Mouse (Mus musculus) CH12.LX (cell line): ENCODE results near the gene Vsig10. TPM values are rescaled to one million over a fixed set of nuclear protein-coding genes. Genes with fewer than 3 reads are reported as not detected.
"Not testable (repeated sequence)": the region's sequence is repeated elsewhere in the genome, so short reads cannot be mapped to it uniquely, and the experiment has no call there.

Experiments
- DNase-seq: peaks from one replicate; pipeline ENCODE4 v3.0.0-alpha.2; 2013; ENCODE audit errors: extremely low read depth
- H3K27ac ChIP-seq: 2 replicates; pipeline ENCODE4 v1.5.1; 2012; ENCODE audit warnings: low read depth, mild to moderate bottlenecking, control low read depth, moderate library complexity; ENCODE audit not compliant: insufficient read depth
- H3K27me3 ChIP-seq: replicated peaks from 2 replicates; pipeline ENCODE3; 2012; ENCODE audit warnings: inconsistent platforms
- H3K36me3 ChIP-seq, 2 experiments: replicated peaks in 1 of 2; 2 replicates each; pipeline versions ENCODE3 to v1.6.1; 2012; ENCODE audit warnings: inconsistent platforms in 1 of 2, low read length in 1 of 2, mild to moderate bottlenecking in 1 of 2, mixed read lengths in 1 of 2, moderate library complexity in 1 of 2; ENCODE audit not compliant: control insufficient read depth in 1 of 2, insufficient read depth in 1 of 2
- H3K4me1 ChIP-seq, 2 experiments: 2 replicates each; pipeline ENCODE4 v1.6.1; 2012; ENCODE audit warnings: inconsistent platforms in 1 of 2, moderate library complexity in 1 of 2; ENCODE audit not compliant: insufficient read depth in 2 of 2, control insufficient read depth in 1 of 2
- H3K4me2 ChIP-seq: 2 replicates; pipeline ENCODE4 v1.6.1; 2012; ENCODE audit warnings: low read depth, mild to moderate bottlenecking, control low read depth; ENCODE audit not compliant: poor library complexity, insufficient read depth, severe bottlenecking
- H3K4me3 ChIP-seq, 3 experiments: fragments of 150-350 bp in 1 of 3; sonication (generic) in 1 of 3; replicated peaks in 1 of 3; 2 replicates each; pipeline versions ENCODE3 to v1.5.1; 2011 to 2012; ENCODE audit warnings: low read depth in 2 of 3, low read length in 2 of 3, mild to moderate bottlenecking in 2 of 3, moderate library complexity in 2 of 3, control low read depth in 1 of 3, improper control_type of control experiment in 1 of 3, inconsistent platforms in 1 of 3, mixed read lengths in 1 of 3; ENCODE audit not compliant: poor library complexity in 1 of 3
- H3K79me2 ChIP-seq: replicated peaks from 2 replicates; pipeline ENCODE4 v1.6.1; 2012; ENCODE audit warnings: mild to moderate bottlenecking, moderate library complexity; ENCODE audit not compliant: control insufficient read depth, poor library complexity, insufficient read depth, severe bottlenecking; ENCODE audit errors: extremely low read depth
- H3K9ac ChIP-seq: 2 replicates; pipeline ENCODE4 v1.6.1; 2012; ENCODE audit warnings: low read depth, mild to moderate bottlenecking, control low read depth, moderate library complexity; ENCODE audit not compliant: insufficient read depth
- H3K9me3 ChIP-seq: replicated peaks from 2 replicates; pipeline ENCODE3; 2012; ENCODE audit warnings: low read length, inconsistent platforms, mixed read lengths
- BHLHE40 ChIP-seq: IDR thresholded peaks from 2 replicates; pipeline ENCODE4 v1.6.1; 2011; ENCODE audit warnings: mild to moderate bottlenecking, low read depth, low read length, improper control_type of control experiment
- CHD1 ChIP-seq: IDR thresholded peaks from 2 replicates; pipeline ENCODE4 v1.6.1; 2012; ENCODE audit warnings: low read depth, low read length, improper control_type of control experiment, inconsistent platforms
- CHD2 ChIP-seq: IDR thresholded peaks from 2 replicates; pipeline ENCODE4 v1.6.1; 2011; ENCODE audit warnings: low read length, improper control_type of control experiment
- CTCF ChIP-seq, 2 experiments: IDR thresholded peaks in 1 of 2; conservative IDR thresholded peaks in 1 of 2; 2 replicates each; pipeline ENCODE4 v1.5.1; 2011 to 2012; ENCODE audit warnings: low read depth in 2 of 2, low read length in 2 of 2, improper control_type of control experiment in 1 of 2, inconsistent platforms in 1 of 2, mild to moderate bottlenecking in 1 of 2, moderate library complexity in 1 of 2
- EP300 ChIP-seq: IDR thresholded peaks from 2 replicates; pipeline ENCODE4 v1.6.1; 2011; ENCODE audit warnings: low read length, improper control_type of control experiment
- ETS1 ChIP-seq: conservative IDR thresholded peaks from 2 replicates; pipeline ENCODE4 v1.6.1; 2012; ENCODE audit warnings: low read depth, mild to moderate bottlenecking, inconsistent platforms, low read length, improper control_type of control experiment, moderate library complexity
- HCFC1 ChIP-seq: IDR thresholded peaks from 2 replicates; pipeline ENCODE4 v1.6.1; 2012; ENCODE audit warnings: low read depth, mild to moderate bottlenecking, inconsistent platforms, low read length, improper control_type of control experiment
- IRF4 ChIP-seq: IDR thresholded peaks from 2 replicates; pipeline ENCODE4 v1.6.1; 2014; ENCODE audit warnings: low read depth, mild to moderate bottlenecking, inconsistent platforms, low read length, improper control_type of control experiment
- JUN ChIP-seq: IDR thresholded peaks from 2 replicates; pipeline ENCODE4 v1.6.1; 2011; ENCODE audit warnings: low read depth, mild to moderate bottlenecking, low read length, improper control_type of control experiment, moderate library complexity; ENCODE audit not compliant: insufficient read depth
- JUND ChIP-seq: conservative IDR thresholded peaks from 2 replicates; pipeline ENCODE4 v1.6.1; 2011; ENCODE audit warnings: low read depth, low read length, improper control_type of control experiment
- KAT2A ChIP-seq: IDR thresholded peaks from 2 replicates; pipeline ENCODE4 v1.6.1; 2012; ENCODE audit warnings: low read length, improper control_type of control experiment, inconsistent platforms; ENCODE audit not compliant: insufficient replicate concordance
- MAFK ChIP-seq: IDR thresholded peaks from 2 replicates; pipeline ENCODE4 v1.6.1; 2011; ENCODE audit warnings: low read length, improper control_type of control experiment; ENCODE audit not compliant: insufficient replicate concordance
- MAZ ChIP-seq: IDR thresholded peaks from 2 replicates; pipeline ENCODE4 v1.6.1; 2012; ENCODE audit warnings: low read depth, mild to moderate bottlenecking, inconsistent platforms, low read length, improper control_type of control experiment, moderate library complexity
- MEF2A ChIP-seq: IDR thresholded peaks from 2 replicates; pipeline ENCODE4 v1.6.1; 2014; ENCODE audit warnings: low read depth, mild to moderate bottlenecking, inconsistent platforms, low read length, improper control_type of control experiment, borderline replicate concordance
- MXI1 ChIP-seq: IDR thresholded peaks from 2 replicates; pipeline ENCODE4 v1.6.1; 2011; ENCODE audit warnings: mild to moderate bottlenecking, low read depth, low read length, improper control_type of control experiment
- MYC ChIP-seq: IDR thresholded peaks from 2 replicates; pipeline ENCODE4 v1.6.1; 2011; ENCODE audit warnings: low read depth, mild to moderate bottlenecking, improper control_type of control experiment, low read length
- POLR2AphosphoS2 ChIP-seq: IDR thresholded peaks from 2 replicates; pipeline ENCODE4 v1.6.1; 2011; ENCODE audit warnings: low read depth, low read length, improper control_type of control experiment
- RAD21 ChIP-seq: IDR thresholded peaks from 2 replicates; pipeline ENCODE4 v1.6.1; 2011; ENCODE audit warnings: low read depth, mild to moderate bottlenecking, low read length, improper control_type of control experiment, moderate library complexity
- RCOR1 ChIP-seq: conservative IDR thresholded peaks from 2 replicates; pipeline ENCODE4 v1.6.1; 2012; ENCODE audit warnings: low read depth, mild to moderate bottlenecking, inconsistent platforms, low read length, improper control_type of control experiment
- SIN3A ChIP-seq: IDR thresholded peaks from 2 replicates; pipeline ENCODE4 v1.6.1; 2012; ENCODE audit warnings: low read length, improper control_type of control experiment, inconsistent platforms
- SMC3 ChIP-seq: IDR thresholded peaks from 2 replicates; pipeline ENCODE4 v1.6.1; 2011; ENCODE audit warnings: low read depth, low read length, improper control_type of control experiment
- TBP ChIP-seq: conservative IDR thresholded peaks from 2 replicates; pipeline ENCODE4 v1.6.1; 2011; ENCODE audit warnings: low read depth, low read length, improper control_type of control experiment
- UBTF ChIP-seq: IDR thresholded peaks from 2 replicates; pipeline ENCODE4 v1.6.1; 2012; ENCODE audit warnings: low read depth, mild to moderate bottlenecking, inconsistent platforms, low read length, improper control_type of control experiment, moderate library complexity
- ZKSCAN1 ChIP-seq: IDR thresholded peaks from 2 replicates; pipeline ENCODE4 v1.6.1; 2012; ENCODE audit warnings: low read depth, inconsistent platforms, low read length, improper control_type of control experiment, borderline replicate concordance
- dilution Hi-C: fragments of 300-500 bp; cut with MboI; formaldehyde crosslinking; loops from 2 replicates; pipeline ENCODE4 v1.14.3; 2020; ENCODE audit warnings: low sequenced_read_pairs; ENCODE audit not compliant: extremely low pct_unique_long_range_greater_than_20kb, extremely low pct_ligation_motif_present
- in situ Hi-C: fragments of 300-500 bp; cut with MboI; formaldehyde crosslinking; loops from 3 replicates; pipeline ENCODE4 v1.14.3; 2019; ENCODE audit warnings: low sequenced_read_pairs, low pct_ligation_motif_present, low pct_unique_long_range_greater_than_20kb, mixed read lengths
- polyA plus RNA-seq: library from polyadenylated mRNA; unstranded; fragments of >175 nt; gene quantifications from 2 replicates; pipeline ENCODE4 v1.2.1, GENCODE M21; 2012; ENCODE audit warnings: low read depth; ENCODE audit not compliant: insufficient read length
- total RNA-seq, 2 experiments: library from RNA; depleted of rRNA; stranded (reverse); fragments of 300-350 nt in 1 of 2; fragments of >200 nt in 1 of 2; gene quantifications; 2 replicates each; pipeline ENCODE4 v1.2.3; 2012 to 2014

Gene Vsig10
- total and polyA plus RNA-seq, 3 experiments: 2.1 to 4.7 (median 3.9) TPM

DNA sequence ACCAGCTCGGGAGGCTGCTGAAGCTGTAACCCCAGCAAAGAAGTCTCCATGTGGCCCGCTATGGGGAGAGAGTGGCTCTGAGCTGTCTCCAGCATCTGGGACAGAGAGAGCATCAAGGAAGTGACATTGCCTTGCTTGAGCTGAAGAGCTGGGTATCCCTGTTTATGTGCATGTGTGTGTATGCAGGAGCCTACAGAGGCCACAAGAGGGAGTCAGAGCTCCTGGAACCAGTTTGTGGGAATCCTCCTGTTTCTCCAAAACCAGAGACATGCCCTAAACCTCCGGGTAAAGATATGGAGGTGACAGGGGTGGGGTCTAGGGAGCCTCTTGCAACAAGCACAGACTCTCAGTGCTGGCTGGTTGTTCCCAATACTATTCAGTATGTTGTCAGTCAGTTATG lies 27.6 kb upstream of the Vsig10 start:
- Histone ChIP-seq H3K9me3 (peaks cover 2% of the 10 kb centered on the region), H3K27ac (no peak overlapping the region), H3K36me3 (no peaks in the 10 kb centered on the region), H3K4me1 (peaks cover 0 to 10% of the 10 kb centered on the region in 2 experiments; a peak in 2 of 4 replicates), H3K27me3 (peaks cover 4% of the 10 kb centered on the region), H3K79me2 (peaks cover 10% of the 10 kb centered on the region), H3K4me3 (no peak overlapping the region), H3K4me2 (no peak overlapping the region), H3K9ac (no peak overlapping the region)
- DNase-seq: no peak
- in situ Hi-C loops (no loop called here), dilution Hi-C loops (no loop called here)
- TF ChIP-seq KAT2A (no peak), TBP (no peak), CHD2 (no peak), RAD21 (peak; percentile 18), CTCF (conservative IDR thresholded peaks at IDR 0.05 in 1 of 2, IDR thresholded peaks at IDR 0.05 in 1 of 2; ENCODE audit: low read depth in 2 of 2, low read length in 2 of 2) (peak in 1 of 2 experiments; percentile 41; a peak in 2 of 4 replicates), JUND (no peak), MEF2A (no peak), UBTF (no peak), POLR2AphosphoS2 (no peak)

DNA sequence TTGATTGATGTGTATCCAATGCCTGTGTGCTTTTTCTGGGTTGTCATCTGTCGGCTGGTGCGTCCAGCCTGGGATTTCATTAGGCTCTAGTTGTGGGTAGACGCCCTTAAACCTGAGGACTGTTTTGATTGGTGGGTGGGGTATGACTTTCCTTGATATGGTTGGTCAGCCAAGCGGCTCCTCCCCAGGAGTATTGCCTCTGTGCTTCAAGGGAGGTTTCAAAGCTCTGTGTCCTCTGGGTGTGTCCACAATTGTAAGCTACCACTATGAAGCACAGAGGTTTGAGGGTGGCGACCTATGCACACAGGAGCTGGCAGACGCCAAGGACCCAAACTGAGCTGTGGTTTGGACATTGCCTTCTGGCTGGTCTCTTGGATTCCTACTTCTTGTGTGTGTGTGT lies 26.3 kb upstream of the Vsig10 start:
- no peak overlapping the region for H3K27ac ChIP-seq
- dilution Hi-C loops: no loop called here
- DNase-seq: no peak

DNA sequence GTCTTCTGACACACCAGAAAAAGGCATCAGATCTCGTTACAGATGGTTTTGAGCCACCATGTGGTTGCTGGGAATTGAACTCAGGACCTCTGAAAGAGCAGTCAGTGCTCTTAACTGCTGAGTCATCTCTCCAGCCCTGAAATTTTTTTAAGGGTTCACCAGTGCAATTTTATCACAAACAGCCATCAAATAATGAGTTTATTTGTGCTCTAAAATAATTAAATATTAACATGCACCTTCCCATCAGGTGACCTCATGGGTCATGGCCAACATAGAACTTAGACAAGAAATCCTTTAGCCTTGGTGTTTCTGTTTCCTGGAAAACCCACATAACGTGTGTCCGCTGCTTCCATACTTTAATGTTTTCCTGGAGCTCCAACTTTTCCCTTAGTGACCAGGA lies 25.1 kb upstream of the Vsig10 start:
- H3K27me3 ChIP-seq, DNase-seq, in situ Hi-C loops, H3K79me2 ChIP-seq, H3K36me3 ChIP-seq, dilution Hi-C loops, H3K9me3 ChIP-seq, H3K27ac ChIP-seq, H3K9ac ChIP-seq, H3K4me2 ChIP-seq, H3K4me1 ChIP-seq, H3K4me3 ChIP-seq: not testable (repeated sequence)

More for the DNA sequence above, 26.3 kb upstream of the Vsig10 start:
- Histone ChIP-seq H3K9ac (no peak overlapping the region), H3K4me2 (no peak overlapping the region), H3K4me1 (peaks cover 0 to 10% of the 10 kb centered on the region in 2 experiments; a peak in 2 of 4 replicates), H3K79me2 (no peaks in the 10 kb centered on the region), H3K9me3 (peaks cover 2% of the 10 kb centered on the region), H3K27me3 (peaks cover 4% of the 10 kb centered on the region), H3K36me3 (no peaks in the 10 kb centered on the region), H3K4me3 (no peak overlapping the region)
- in situ Hi-C loops: no loop called here
- no peak for TF ChIP-seq CHD1
- no peak for TF ChIP-seq BHLHE40
- TF ChIP-seq CHD2: no peak
- TF ChIP-seq MAFK: no peak
- no peak for TF ChIP-seq KAT2A
- no peak for TF ChIP-seq HCFC1
- no peak for TF ChIP-seq SIN3A
- no peak for TF ChIP-seq ZKSCAN1
- TF ChIP-seq IRF4: no peak
- no peak for TF ChIP-seq POLR2AphosphoS2
- no peak for TF ChIP-seq MAZ
- TF ChIP-seq SMC3: no peak
- TF ChIP-seq ETS1: no peak
- TF ChIP-seq MXI1: no peak
- no peak for TF ChIP-seq JUN
- TF ChIP-seq RCOR1: no peak
- no peak for TF ChIP-seq EP300
- no peak for TF ChIP-seq JUND
- no peak for TF ChIP-seq MYC
